Mouse (Mus musculus) natural killer cell, adult 2 months (primary cell): Measurements from ENCODE around the gene Man1a.

Source experiments
- DNase-seq, 2 experiments: peaks; one replicate each; pipeline ENCODE4 v3.0.0; 2022; ENCODE audit warnings: low spot score in 2 of 2

Gene Man1a

DNA sequence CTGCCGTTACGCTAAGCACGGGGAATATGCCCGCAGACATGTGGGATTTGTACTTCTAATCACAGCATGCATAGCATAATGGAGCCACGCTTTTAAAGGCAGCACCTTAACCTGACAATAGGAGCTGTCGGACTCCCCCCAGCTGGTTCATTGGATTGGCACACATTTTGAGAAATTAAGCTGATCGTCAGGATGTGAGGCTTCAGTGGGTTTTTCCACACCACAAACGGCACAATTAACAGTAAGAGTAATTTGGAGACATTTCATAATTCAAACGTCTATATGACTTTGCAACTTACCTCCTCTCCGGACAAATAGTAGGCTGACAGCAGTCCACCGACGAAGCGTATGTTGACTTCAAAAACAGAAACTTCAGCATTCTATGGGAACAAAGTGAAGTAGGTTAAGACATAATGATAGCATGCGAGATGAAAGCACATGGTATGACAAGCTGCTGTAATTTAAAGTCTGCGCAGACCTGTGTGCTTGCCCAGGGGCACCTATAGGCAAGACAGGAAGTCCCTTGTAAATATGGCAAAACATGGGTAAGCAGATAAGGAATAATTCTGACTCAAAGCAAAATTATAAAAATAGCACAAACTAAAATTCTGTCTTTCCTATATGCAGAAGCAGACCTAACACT is 62.2 kb downstream of the Man1a start:
- DNase-seq: no peak

DNA sequence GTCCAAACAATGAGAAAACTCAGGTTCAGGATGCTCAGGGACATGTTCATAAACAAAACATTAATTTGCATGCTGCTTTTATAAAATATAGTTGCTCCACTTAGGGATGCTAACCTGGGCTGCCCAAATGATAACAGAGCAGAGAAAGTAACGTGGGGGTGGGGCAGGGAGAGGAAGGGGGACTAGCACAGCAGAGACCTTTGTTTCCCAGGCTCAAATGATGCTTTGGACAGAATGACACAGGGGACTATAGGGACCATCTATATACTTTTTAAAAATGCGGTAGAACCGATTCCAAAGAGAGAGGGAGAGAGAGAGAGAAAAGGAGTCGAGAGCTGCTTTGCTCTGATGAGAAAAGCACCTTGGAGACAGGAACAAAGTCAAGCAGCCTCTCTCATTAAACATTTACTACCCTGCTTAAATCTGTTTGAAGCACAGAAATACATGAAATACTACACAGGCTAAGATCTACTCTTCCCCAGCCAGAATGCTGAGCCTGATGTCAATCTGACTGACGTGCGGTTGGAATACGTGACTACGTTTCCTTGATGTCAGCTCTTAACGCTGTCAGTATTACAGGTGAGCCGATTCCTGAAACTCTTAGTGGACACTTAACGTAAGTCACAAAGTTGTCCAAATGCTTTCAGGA is 63.1 kb downstream of the Man1a start:
- DNase-seq: no peak

DNA sequence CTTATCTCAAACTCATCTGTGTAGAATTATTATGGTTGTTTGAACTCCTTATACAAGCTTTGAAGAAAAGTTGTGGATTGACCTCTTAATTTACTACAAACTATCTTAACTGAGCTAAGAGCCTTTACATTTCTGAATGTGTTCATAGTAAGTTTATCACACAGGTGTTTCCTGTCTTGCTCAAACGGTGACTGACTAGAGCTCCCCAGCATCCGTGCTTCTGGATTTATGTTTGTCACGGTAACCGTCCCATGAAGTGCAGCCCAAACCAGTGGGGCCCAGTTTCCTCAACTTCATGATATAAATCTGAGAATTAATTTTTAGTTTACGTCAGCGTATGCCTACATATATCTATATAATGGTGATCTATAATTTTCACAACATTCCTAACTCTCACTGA is 67.3 kb downstream of the Man1a start:
- no peak for DNase-seq

DNA sequence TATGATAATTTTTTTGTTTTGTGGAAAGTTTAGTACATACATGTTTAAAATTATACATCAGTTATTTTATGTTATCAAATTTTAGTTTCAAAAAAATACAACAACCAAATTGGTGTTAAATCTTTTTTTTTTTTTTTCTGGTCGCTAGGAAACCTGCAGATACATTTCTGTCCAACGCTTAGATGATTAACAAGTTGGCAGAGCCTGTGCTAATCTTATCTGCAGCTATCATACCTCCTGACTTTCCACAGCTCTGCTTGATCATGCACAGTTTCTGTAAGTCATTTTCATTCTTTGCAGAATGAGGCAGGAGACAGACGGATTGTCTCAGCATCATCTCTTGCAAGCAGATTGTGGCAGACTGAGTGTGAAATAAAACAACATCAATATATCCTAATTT is 69.5 kb downstream of the Man1a start:
- no peak for DNase-seq

DNA sequence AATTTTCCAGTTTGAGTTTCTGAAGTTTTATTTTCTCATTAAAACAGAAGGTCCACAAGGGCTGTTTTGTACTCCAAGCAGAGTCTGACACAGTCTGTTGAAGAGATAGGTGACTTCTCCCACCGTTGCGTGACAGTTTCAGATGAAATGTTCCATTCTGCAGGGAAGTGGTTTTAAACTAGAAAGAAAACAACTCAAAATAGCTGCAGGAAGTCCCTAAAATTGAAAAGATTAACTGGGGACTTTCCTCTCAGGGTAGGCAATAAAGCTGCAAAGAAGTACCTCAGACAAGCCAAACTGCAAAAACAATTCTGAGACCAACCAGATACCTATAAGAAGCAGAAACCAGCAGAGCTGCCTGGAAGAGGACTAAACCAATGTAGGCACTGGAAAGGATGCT is 70.6 kb downstream of the Man1a start:
- peak in 1 of 2 experiments; percentile 9 for DNase-seq

DNA sequence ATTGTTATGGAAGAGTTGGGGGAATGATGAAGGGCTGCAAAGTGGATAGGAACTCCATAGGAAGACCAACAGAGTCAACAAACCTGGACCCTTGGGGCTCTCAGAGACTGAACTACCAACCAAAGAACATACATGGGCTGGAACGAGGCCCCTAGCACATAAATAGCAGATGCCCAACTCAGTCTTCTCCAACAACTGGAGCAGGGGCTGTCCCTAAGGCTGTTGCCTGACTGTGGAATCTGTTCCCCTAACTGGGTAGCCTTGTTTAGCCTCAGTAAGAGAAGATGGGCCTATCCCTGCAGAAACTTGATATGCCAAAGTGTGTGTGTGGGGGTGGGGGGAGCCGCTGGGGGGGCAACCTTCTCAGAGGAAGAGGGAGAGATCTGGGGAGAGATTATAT is 73.5 kb downstream of the Man1a start:
- no peak for DNase-seq

DNA sequence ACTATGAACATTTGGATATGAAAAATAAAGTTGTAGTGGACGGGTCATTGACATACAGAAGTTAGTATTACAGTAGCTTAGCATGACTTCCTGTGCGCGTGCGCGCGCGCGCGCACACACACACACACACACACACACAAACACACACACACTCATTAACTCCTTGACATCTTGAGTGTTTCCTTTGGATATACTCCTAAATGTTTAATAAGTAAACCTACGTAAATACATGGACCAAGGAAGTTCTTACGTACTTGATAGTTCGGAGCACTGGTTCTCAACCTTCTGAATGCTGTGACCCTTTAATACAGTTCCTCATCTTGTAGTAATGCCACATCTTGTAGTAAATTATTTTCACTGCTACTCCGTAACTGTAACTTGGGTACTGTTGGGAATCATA is 79.1 kb downstream of the Man1a start:
- DNase-seq: no peak

DNA sequence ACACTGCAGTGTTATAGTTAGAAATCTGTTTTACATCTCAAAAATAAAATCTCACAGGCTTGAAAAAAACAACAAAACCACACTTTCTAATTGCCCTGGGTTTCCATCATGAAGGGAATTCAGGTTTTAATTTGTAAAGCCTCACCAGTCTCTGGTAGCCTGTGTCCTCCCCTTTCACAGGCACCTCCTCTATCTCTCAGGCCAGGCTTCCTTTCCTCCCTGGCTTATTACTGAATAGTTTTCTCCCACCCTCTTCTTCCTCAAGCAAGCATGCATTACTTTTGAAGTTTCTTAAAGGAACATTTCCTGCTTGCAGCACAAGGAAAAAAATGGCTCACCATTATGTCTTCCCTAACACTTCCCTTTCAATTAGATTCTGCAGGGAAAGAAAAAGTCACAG is 80.2 kb downstream of the Man1a start:
- no peak for DNase-seq

DNA sequence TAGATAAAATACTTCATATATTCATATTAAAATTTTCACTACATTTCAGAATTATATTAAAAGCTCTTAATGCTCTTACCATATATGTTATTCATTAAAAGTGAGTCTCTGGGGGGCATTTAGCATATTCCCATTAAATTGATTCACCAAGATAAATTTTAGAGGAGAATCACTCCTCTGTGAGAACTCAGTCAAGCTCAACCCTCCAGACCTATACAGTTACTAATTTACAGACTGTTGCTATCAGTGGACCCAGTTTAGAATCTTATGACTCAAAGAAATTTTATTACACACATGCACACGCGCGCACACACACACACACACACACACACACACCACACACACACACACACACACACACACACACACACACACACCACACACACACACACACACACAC is 81.8 kb downstream of the Man1a start:
- DNase-seq: no peak

DNA sequence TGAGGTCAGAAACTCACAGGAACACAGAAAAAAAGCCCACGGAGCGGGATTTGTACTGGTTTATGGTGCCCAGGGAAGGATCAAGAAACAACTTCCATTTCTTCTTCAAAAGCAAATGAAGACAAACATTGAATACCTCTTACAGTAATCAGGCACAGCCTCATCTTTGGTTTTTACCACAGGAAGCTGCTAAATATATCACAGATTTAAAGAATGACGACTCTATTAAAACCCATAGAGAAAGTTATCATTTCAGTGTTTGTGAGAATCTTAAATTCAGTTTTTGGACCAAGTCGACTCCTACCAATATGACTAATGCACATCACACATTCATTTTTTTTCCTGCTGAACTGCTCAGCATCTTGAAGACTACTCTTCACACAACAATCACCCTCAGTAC is 86.0 kb downstream of the Man1a start:
- no peak for DNase-seq

DNA sequence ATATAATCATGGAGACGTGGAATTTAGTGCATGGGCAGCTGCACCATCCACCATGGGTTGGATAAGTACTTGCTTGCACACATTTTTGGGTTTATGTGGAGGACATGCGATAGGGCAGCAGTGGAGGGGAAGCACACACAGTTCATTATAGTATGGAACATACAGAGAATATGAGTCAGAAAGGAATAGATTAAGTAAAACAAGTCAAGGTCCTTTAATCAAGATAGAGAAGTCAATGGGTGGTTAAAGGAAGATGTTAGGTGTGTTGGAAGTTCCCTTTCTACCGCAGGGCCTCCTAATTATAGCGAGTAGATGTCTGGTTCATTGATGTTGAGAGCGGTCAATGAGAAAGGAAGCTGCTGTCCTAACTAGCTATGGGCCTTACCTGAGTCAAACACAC is 91.5 kb downstream of the Man1a start:
- no peak for DNase-seq

DNA sequence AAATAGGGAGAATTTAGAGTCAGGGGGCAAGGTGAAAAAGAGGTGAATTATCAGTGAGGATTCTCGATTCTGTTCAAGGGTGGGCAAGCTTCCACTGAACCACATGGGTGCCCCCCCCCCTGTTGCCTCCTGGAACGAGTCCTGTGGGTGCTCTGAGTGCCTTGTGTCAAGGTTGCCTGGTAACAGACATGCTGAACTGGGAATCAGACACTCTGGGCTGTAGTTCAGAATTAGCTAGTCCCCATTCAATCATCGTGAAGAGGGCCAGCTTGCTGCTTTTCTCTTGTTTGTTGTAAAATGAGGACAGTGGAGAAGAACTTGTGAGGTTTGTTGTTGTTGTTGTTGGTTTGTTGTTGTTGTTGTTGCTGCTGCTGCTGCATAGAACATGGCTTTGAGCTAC is 92.3 kb downstream of the Man1a start:
- no peak for DNase-seq

DNA sequence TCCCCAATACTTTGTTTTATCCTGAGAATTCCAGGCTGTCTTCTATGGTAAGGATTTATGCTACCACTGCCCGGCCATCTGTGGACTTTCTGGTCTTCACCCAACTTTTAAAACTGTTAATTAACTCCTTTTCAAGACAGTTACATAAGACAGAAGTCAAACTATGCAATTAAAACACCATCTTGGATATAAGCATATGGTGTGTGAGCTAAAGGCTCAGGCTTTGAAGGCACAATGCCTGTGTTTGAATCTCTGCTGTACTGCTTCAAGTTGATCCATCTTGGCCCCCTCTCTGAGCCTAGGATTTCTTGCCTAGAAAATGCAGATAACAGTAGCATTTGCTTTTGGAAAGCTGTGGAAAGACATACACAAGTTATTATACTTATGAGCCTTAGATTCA is 97.8 kb downstream of the Man1a start:
- DNase-seq: no peak

DNA sequence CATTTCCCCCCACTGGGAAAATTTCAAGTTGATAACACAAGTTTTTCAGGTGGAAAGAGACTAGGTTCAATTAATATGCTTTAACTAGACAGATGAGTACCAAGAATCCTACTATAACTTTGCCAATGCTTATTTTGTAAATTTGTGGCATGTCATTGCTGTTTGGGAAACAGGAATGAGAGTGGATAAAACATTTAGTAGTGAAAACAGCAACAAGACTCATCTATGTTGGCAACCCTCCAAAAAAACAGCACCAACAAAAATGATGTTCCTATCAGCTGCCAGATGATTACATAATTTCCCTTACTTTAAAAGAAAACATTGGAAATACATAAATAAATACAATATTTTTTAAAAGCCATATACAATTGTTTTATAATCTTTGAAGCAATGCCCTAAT is 102.2 kb downstream of the Man1a start:
- no peak for DNase-seq

DNA sequence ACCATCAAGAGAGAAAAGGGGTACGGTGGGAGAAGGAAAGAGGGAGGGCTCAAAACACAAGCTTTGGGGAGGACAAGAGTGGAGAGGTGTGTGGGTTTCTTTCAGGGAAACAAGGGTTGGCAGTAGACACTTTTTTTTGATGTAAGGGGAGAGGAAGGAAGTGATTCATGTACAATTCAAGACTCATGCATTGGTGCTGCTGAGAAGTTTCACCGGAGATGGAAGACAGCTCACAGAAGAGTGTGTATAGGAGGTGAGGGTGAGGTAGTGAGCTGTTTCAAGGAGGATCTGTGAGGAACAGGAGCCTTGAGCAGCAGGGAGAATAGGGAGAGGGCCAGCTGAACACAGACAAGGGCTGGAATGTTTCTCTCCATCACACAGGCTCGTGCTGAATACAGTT is 116.7 kb downstream of the Man1a start:
- DNase-seq: no peak

DNA sequence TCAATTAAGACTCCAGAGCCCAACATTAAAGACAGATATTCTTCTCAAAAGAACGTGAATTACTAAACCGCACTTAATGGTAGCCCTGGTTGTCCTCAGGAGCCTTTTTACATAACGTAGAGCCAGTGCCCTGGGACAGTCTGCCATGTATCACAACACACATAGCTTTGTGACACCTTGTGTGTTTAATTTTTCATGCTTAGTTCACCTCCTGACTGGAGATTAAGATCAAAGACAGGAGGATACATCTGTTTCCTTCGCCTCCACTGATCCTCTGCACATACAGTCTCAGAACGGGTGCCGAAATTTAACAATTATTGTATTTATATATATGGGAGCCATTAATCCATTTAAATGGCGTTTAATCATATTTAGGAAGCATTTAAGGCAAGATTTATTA is 134.8 kb downstream of the Man1a start:
- DNase-seq: no peak

DNA sequence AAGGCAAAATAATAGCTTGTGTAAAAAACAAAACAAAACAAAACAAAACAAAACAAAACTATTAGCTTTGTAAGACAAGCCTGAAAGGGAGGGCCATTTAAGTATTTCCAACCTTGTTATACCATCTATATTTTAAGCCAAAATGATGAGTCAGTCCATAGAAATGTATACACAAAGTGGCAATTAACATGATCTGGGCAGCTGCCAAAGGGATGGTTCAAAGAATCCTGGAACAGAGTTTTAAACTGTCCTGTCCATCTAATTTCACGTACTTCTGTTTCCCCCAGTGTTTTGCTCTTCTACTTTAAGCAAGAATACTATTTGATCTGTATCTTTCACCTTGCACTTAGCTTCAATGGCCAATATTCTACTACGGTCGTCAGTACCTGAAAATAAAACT is 138.2 kb downstream of the Man1a start:
- no peak for DNase-seq

DNA sequence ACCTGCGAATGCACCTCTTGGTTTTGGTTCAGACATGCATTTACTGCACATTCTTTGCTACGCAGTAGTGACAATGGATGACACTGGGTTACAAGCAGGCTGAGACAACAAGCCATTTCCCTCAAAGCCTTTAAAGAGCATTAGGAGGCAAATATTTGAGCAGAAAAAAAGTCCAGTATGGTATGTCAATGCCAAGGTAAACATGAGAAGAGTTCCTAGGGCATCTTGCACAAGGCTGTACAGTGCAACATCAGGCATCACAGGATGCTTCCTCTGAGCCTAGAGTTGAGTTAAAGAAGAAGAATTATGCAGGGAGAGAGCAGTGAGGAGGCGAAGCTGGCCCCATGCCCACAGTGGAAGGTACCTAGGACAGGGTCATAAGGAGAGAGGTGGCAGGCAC is 140.3 kb downstream of the Man1a start:
- DNase-seq: no peak

DNA sequence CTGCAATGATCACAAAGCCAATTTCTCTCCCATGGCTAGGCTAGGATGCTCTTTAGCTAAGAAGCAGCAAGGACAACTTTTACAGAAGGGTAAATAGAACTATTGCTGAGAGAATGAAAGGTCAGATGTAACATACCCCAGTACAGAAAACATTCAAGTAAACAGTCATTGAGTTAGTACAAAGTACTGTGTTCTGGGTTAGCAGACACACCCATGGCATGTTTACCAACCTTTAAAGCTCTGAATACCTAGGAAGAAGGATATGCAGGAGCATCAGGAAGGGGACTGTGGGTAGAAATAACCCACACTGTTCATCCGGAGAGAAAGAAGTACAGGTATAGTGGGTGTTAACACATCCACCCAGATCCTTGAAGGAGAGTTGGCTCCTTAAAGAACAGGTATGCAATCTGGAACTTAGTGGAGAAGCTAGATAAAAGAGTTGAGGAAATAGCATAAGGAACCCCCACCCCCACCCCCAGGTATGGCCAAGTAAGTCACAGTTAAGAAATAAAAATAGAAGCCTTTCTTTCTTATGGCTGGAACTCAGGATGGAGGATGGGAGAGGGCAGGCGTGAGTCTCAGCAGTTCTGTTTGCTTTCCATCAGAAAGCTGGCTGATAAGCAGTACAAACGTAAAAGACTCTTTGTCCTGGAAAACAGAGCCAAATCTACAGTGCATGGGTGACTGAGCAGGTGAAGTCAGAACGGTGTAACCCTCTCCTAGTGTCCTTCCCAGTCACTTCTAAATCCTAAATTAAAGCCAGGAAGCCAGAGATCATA is 146.5 kb downstream of the Man1a start:
- no peak for DNase-seq

DNA sequence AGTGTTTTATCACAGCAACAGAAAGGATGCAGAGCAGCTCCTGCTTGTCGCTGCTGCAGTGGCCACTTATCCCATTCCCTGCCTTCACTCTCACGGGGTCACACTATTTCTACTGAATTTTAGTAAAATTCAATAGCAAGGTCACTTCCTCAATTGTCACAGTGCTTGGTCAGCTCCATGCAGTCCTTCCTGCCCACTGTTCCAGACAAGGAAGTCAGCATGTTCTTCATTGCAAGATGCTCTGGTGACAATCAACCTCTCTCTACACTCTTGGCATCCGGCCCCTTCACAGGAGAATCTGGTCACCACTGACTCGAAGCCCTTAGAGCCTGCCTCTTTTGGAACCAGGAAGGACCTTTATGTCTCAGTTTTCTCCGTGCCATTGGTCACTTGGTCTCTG is 148.5 kb downstream of the Man1a start:
- no peak for DNase-seq

DNA sequence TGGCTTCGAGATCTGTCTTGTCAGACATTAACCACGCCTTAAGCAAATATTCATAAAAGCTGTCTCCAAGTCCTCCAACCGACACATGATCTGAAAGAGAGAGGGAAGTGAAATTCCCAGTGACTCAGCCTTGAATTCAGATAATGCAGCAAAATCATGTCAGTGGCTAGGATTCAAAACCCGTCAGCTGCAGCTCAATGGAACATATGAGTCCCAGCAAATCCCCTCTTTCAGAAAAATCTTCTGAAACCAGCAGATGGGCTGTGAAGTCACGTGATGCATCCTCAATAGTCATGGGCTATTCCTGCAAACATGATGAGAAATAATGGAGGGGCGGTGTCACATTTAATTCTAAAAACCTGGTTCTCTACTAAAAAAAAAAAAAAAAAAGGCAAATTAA is 151.0 kb downstream of the Man1a start:
- DNase-seq: no peak

DNA sequence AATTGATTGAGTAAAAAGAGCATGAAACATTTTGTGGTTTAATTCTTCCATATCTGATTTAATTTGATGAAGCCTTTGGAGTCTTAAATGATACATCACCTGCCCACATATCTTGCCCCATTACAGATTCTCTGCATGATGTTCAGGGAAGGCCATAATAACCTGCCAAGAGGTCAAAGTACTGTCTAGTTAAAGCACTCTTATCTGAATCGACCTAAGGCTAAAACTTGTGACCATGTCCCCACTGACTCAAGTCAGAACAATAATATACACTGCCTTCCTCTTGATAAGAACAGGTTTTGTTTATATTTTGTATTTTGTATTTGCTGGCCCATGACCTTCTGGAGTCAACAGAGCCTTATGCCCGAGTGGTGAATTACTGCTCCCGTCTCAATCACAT is 154.2 kb downstream of the Man1a start:
- DNase-seq: no peak

DNA sequence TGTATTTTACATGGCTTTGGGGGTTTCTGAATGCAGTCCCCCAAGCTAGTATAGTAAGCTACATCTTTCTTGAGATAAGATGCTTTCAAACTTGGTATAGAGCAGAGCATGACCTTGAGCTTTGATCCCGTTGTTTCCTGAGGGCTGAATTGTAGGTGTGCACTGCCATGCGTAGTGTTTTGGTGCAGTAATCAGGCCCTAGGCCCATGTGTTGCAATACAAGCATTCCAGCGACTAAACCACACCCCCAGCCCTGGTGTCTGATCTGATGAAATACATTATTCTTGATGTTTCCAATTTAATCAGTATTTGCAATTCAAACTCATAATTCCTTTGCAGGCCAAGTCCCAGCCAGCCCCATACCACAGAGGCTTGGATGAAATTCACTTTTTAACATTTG is 158.9 kb downstream of the Man1a start:
- DNase-seq: no peak
